Comparison of ENCODE assay signal across 17 mouse cellular contexts in genomic region chr2:142907056-142907455, GRCm38 (mm10). TPM values are rescaled to one million over a fixed set of nuclear protein-coding genes. Genes with fewer than 3 reads are reported as not detected.
DNase-seq lines count a peak whose midpoint lies in the region.
"Had no signal": no experiment of that assay in that cellular context is flagged by ENCODE, and none has a peak within 500 bp of the region (broad histone marks: within the 10 kb centered on the region; RNA-seq: fewer than 3 reads in every experiment).

No protein-coding gene starts in this region.

- peak; percentile 9 for DNase-seq in adrenal gland, postnatal 14 days
- no peak for DNase-seq in adrenal gland, postnatal 10 days
- peak; percentile 33 to 56 for DNase-seq in kidney, adult 8-10 months
- DNase-seq in kidney, adult 18-20 months, result no peak
- peak; percentile 34 to 56 for DNase-seq in kidney, postnatal 36 days
- DNase-seq in kidney, postnatal 4 days, result no peak
- peak; percentile 36 for DNase-seq in fat pad, adult 2 months (ENCODE audit: extremely low read depth, low read depth, low spot score)
- no peak for DNase-seq in testis, postnatal 14 days (ENCODE audit: low spot score)
- DNase-seq: adrenal gland, adult 8-10 months; cerebellum, adult 11 months; cerebellum, adult 2 months; cerebellum, adult 9-11 months; cerebellum, postnatal 25 days; gastrocnemius, postnatal 25 days; heart, adult 18-20 months; heart, postnatal 14 days; heart, postnatal 4 days had no signal

RNA-seq across cellular contexts. Expression of gene Kif16b, which starts 5.7 kb away (rescaled TPM):
- 19.9 and 23.1 TPM in 2 replicates for total RNA-seq in adrenal gland, postnatal 14 days (2021)
- total RNA-seq in adrenal gland, postnatal 10 days (2021), result 10 to 100 TPM; 19.4 to 23.5 TPM

Comparison
In these comparisons a context has a peak if more than half of its experiments do, and no peak if none do; other contexts are left out.
1. DNase-seq: peak in adrenal gland, postnatal 14 days (single experiment), kidney, adult 8-10 months (2 of 2), kidney, postnatal 36 days (2 of 2) and fat pad, adult 2 months (single experiment); none in adrenal gland, postnatal 10 days (single experiment), kidney, adult 18-20 months (single experiment), kidney, postnatal 4 days (0 of 2) and testis, postnatal 14 days (single experiment).